Mouse (Mus musculus) intestine, postnatal 0 days (tissue): ENCODE data around the gene Cdan1. TPM values are rescaled to one million over a fixed set of nuclear protein-coding genes. Genes with fewer than 3 reads are reported as not detected.

Experiments used
- ATAC-seq: fragments of 200-750 bp; cut with Nextera tagmentation; 2 replicates; pipeline ENCODE4 v1.8.0; 2017; ENCODE audit warnings: mild to moderate bottlenecking, moderate TSS enrichment, moderate library complexity
- H3K27ac ChIP-seq: fragments of 300-500 bp; sonication (generic); 2 replicates; pipeline ENCODE4 v1.5.1; 2014; ENCODE audit warnings: mild to moderate bottlenecking, low read depth, low read length, moderate library complexity
- H3K27me3 ChIP-seq: fragments of 300-500 bp; sonication (generic); replicated peaks from 2 replicates; pipeline ENCODE4 v1.6.1; 2014; ENCODE audit warnings: low read length, mixed read lengths; ENCODE audit not compliant: control insufficient read depth, insufficient read depth
- H3K36me3 ChIP-seq: fragments of 300-500 bp; sonication (generic); 2 replicates; pipeline ENCODE4 v1.6.1; 2014; ENCODE audit warnings: mild to moderate bottlenecking, moderate library complexity; ENCODE audit not compliant: control insufficient read depth, insufficient read depth
- H3K4me1 ChIP-seq: fragments of 300-500 bp; sonication (generic); replicated peaks from 2 replicates; pipeline ENCODE4 v1.6.1; 2014; ENCODE audit warnings: antibody characterized with exemption, low read length, mixed read lengths; ENCODE audit not compliant: control insufficient read depth, insufficient read depth
- H3K4me2 ChIP-seq: fragments of 300-500 bp; sonication (generic); replicated peaks from 2 replicates; pipeline ENCODE4 v1.6.1; 2014; ENCODE audit warnings: low read depth, mild to moderate bottlenecking, moderate library complexity
- H3K4me3 ChIP-seq: fragments of 300-500 bp; sonication (generic); 2 replicates; pipeline ENCODE4 v1.5.1; 2014; ENCODE audit warnings: low read depth, low read length
- H3K9ac ChIP-seq: fragments of 300-500 bp; sonication (generic); 2 replicates; pipeline ENCODE4 v1.6.1; 2014; ENCODE audit warnings: mild to moderate bottlenecking, low read depth, low read length
- H3K9me3 ChIP-seq: fragments of 300-500 bp; sonication (generic); 2 replicates; pipeline ENCODE4 v1.6.1; 2016; ENCODE audit warnings: mixed run types; ENCODE audit not compliant: control insufficient read depth
- CTCF ChIP-seq: sonication (generic); IDR thresholded peaks from 2 replicates; pipeline ENCODE4 v1.5.1; 2016; ENCODE audit warnings: low read depth, mild to moderate bottlenecking, control low read depth, antibody characterized with exemption, moderate library complexity
- WGBS: fragments of 180-500 bp; shearing (Covaris S2); extraction: QIAGEN DNeasy Blood & Tissue Kit; methylation state at CpG from one replicate; pipeline ENCODE4 v1.1.7; 2014; 5-methylcytosine and 5-hydroxymethylcytosine counted together
- polyA plus RNA-seq: library from polyadenylated mRNA; unstranded; fragments of >200 nt; fragmentation: Nextera tagmentation; extraction: Ambion mirVana; gene quantifications from 2 replicates; pipeline ENCODE4 v1.2.1, GENCODE M21; 2015

Cdan1 gene
- polyA plus RNA-seq, 1 experiment from 2014 or later, result 1.9 TPM

GRCm38 (mm10) chr2:120718496-120718895 lies 131.4 kb downstream of the Cdan1 start:
- Histone ChIP-seq H3K27me3 (no peaks in the 10 kb centered on the region), H3K4me1 (no peaks in the 10 kb centered on the region), H3K4me3 (no peak overlapping the region), H3K27ac (no peak overlapping the region), H3K9me3 (no peaks in the 10 kb centered on the region), H3K9ac (no peak overlapping the region), H3K4me2 (no peak overlapping the region), H3K36me3 (peaks cover 79% of the 10 kb centered on the region)
- no peak for ATAC-seq
- WGBS, result 90% methylated on average over 8 of the region's 8 CpGs
- TF ChIP-seq CTCF, result no peak

- no peaks in the 10 kb centered on the region for H3K27me3 ChIP-seq
- H3K4me1 ChIP-seq, result no peaks in the 10 kb centered on the region
- no peak overlapping the region for H3K4me3 ChIP-seq
- no peaks in the 10 kb centered on the region for H3K9me3 ChIP-seq
- no peak overlapping the region for H3K4me2 ChIP-seq
- TF ChIP-seq CTCF, result no peak
- WGBS, result 94% methylated on average over 3 of the region's 3 CpGs
- H3K9ac ChIP-seq, result no peak overlapping the region
- ATAC-seq, result no peak
- no peak overlapping the region for H3K27ac ChIP-seq
- H3K36me3 ChIP-seq, result peaks cover 47% of the 10 kb centered on the region
Measured at GRCm38 (mm10) chr2:120713441-120713840, 136.5 kb downstream of the Cdan1 start.

GRCm38 (mm10) chr2:120710948-120711347 lies 139.0 kb downstream of the Cdan1 start:
- Histone ChIP-seq H3K9me3 (no peaks in the 10 kb centered on the region), H3K36me3 (peaks cover 35% of the 10 kb centered on the region), H3K4me2 (no peak overlapping the region), H3K4me1 (no peaks in the 10 kb centered on the region), H3K27me3 (no peaks in the 10 kb centered on the region), H3K4me3 (no peak overlapping the region), H3K27ac (no peak overlapping the region), H3K9ac (no peak overlapping the region)
- ATAC-seq, result no peak
- WGBS, result 47% methylated on average over 3 of the region's 3 CpGs
- TF ChIP-seq CTCF, result no peak

- no peaks in the 10 kb centered on the region for H3K27me3 ChIP-seq
- H3K27ac ChIP-seq, result no peak overlapping the region
- H3K36me3 ChIP-seq, result peaks cover 32% of the 10 kb centered on the region
- ATAC-seq, result no peak
- no peak overlapping the region for H3K9ac ChIP-seq
- H3K4me1 ChIP-seq, result no peaks in the 10 kb centered on the region
- no peak for TF ChIP-seq CTCF
- no peak overlapping the region for H3K4me2 ChIP-seq
- WGBS, result 81% methylated on average over 3 of the region's 3 CpGs
- no peak overlapping the region for H3K4me3 ChIP-seq
- no peaks in the 10 kb centered on the region for H3K9me3 ChIP-seq
Measured at GRCm38 (mm10) chr2:120710154-120710553, 139.8 kb downstream of the Cdan1 start.

GRCm38 (mm10) chr2:120707041-120707440 lies 142.9 kb downstream of the Cdan1 start:
- no peaks in the 10 kb centered on the region for H3K27me3 ChIP-seq
- H3K9me3 ChIP-seq, result no peaks in the 10 kb centered on the region
- no peak overlapping the region for H3K4me2 ChIP-seq
- H3K4me3 ChIP-seq, result no peak overlapping the region
- no peak for TF ChIP-seq CTCF
- no peaks in the 10 kb centered on the region for H3K4me1 ChIP-seq
- H3K36me3 ChIP-seq, result peaks cover 3% of the 10 kb centered on the region; the same call in 1 of the 2 replicates
- H3K9ac ChIP-seq, result no peak overlapping the region
- no peak for ATAC-seq
- H3K27ac ChIP-seq, result no peak overlapping the region

GRCm38 (mm10) chr2:120702675-120703074 lies 147.3 kb downstream of the Cdan1 start:
- Histone ChIP-seq H3K27me3 (no peaks in the 10 kb centered on the region), H3K4me3 (no peak overlapping the region), H3K36me3 (peaks cover 3% of the 10 kb centered on the region; the same call in 1 of the 2 replicates), H3K27ac (no peak overlapping the region), H3K9ac (no peak overlapping the region), H3K4me1 (no peaks in the 10 kb centered on the region), H3K4me2 (no peak overlapping the region), H3K9me3 (no peaks in the 10 kb centered on the region)
- ATAC-seq, result no peak
- TF ChIP-seq CTCF, result no peak
- WGBS, result 71% methylated on average over 5 of the region's 5 CpGs

GRCm38 (mm10) chr2:120700379-120700885 lies 149.5 kb downstream of the Cdan1 start:
- Histone ChIP-seq H3K36me3 (peaks cover 4% of the 10 kb centered on the region; the same call in 1 of the 2 replicates), H3K4me1 (no peaks in the 10 kb centered on the region), H3K4me3 (no peak overlapping the region), H3K9me3 (no peaks in the 10 kb centered on the region), H3K9ac (no peak overlapping the region), H3K4me2 (no peak overlapping the region), H3K27me3 (no peaks in the 10 kb centered on the region), H3K27ac (no peak overlapping the region)
- ATAC-seq, result no peak
- no peak for TF ChIP-seq CTCF
- 81% methylated on average over 3 of the region's 3 CpGs for whole genome bisulfite sequencing
